In genomic region chr19:28046806-28047205, GRCm38 (mm10) we compare ENCODE assay signal across 11 mouse cellular contexts.
"Had no signal": no experiment of that assay in that cellular context is flagged by ENCODE, and none has a peak within 500 bp of the region (broad histone marks: within the 10 kb centered on the region; RNA-seq: fewer than 3 reads in every experiment).

No protein-coding gene starts in this region.

- H3K9me3 ChIP-seq: midbrain, embryonic 10.5 days; midbrain, embryonic 12.5 days; midbrain, embryonic 15.5 days; neural tube, embryonic 12.5 days had no signal

- H3K27me3 ChIP-seq: midbrain, embryonic 12.5 days; midbrain, embryonic 15.5 days; neural tube, embryonic 12.5 days had no signal

- H3K9ac ChIP-seq: lung, embryonic 14.5 days; midbrain, embryonic 12.5 days; midbrain, embryonic 15.5 days; neural tube, embryonic 12.5 days had no signal

- DNase-seq: lung, adult 18-20 months; lung, embryonic 14.5 days; lung, postnatal 10 days; right cerebral cortex, postnatal 14 days; thymus, adult 18-20 months; thymus, postnatal 14 days; thymus, postnatal 36 days had no signal

- H3K4me1 ChIP-seq: midbrain, embryonic 10.5 days; midbrain, embryonic 12.5 days; midbrain, embryonic 15.5 days; neural tube, embryonic 12.5 days had no signal

- H3K4me3 ChIP-seq: midbrain, embryonic 10.5 days; midbrain, embryonic 12.5 days; midbrain, embryonic 15.5 days; neural tube, embryonic 12.5 days had no signal

- ATAC-seq: midbrain, embryonic 15.5 days had no signal

- H3K4me2 ChIP-seq: lung, embryonic 14.5 days; midbrain, embryonic 12.5 days; midbrain, embryonic 15.5 days; neural tube, embryonic 12.5 days had no signal

- H3K27ac ChIP-seq: midbrain, embryonic 10.5 days; midbrain, embryonic 12.5 days; midbrain, embryonic 15.5 days; neural tube, embryonic 12.5 days had no signal

- H3K36me3 ChIP-seq: midbrain, embryonic 10.5 days; midbrain, embryonic 12.5 days; midbrain, embryonic 15.5 days; neural tube, embryonic 12.5 days had no signal
